Mouse (Mus musculus): Measurements from ENCODE around the gene Mag. TPM values are rescaled to one million over a fixed set of nuclear protein-coding genes. Genes with fewer than 3 reads are reported as not detected.

The Mag gene
- 0.12 and 0.25 TPM in 2 replicates for polyA plus RNA-seq (2014; fragmentation: Nextera tagmentation; extraction: Ambion mirVana)

GRCm38 (mm10) chr7:30914732-30915131 is at the start of gene Mag:
Mag (minus strand) TSS chr7:30914873.
- ATAC-seq (ENCODE audit: insufficient read depth) (no peak), DNase-seq (no peak)
- no peak for TF ChIP-seq CTCF (IDR thresholded peaks at IDR 0.05; ENCODE audit: low read depth)
- 71% methylated on average over 7 of the region's 8 CpGs for WGBS
- no peaks in the 10 kb centered on the region for H3K9me3 ChIP-seq (ENCODE audit: low read depth, low read length)
- H3K27ac ChIP-seq (ENCODE audit: low read depth), result no peak within 1 kb of the TSS
- H3K4me3 ChIP-seq (ENCODE audit: low read depth, low read length), result no peak within 1 kb of the TSS
- no peaks in the 10 kb centered on the region for H3K4me1 ChIP-seq (ENCODE audit: insufficient read depth)
- H3K27me3 ChIP-seq (ENCODE audit: insufficient read depth, low read length), result no peaks in the 10 kb centered on the region
- H3K36me3 ChIP-seq (ENCODE audit: insufficient read depth), result no peaks in the 10 kb centered on the region
- H3K9ac ChIP-seq, result no peak within 1 kb of the TSS
- H3K4me2 ChIP-seq, result no peak within 1 kb of the TSS

- no peak for TF ChIP-seq CTCF (IDR thresholded peaks at IDR 0.05; ENCODE audit: low read depth)
- H3K9ac ChIP-seq, result no peak overlapping the region
- no peak overlapping the region for H3K4me3 ChIP-seq (ENCODE audit: low read depth, low read length)
- H3K27me3 ChIP-seq (ENCODE audit: insufficient read depth, low read length), result no peaks in the 10 kb centered on the region
- H3K4me1 ChIP-seq (ENCODE audit: insufficient read depth), result no peaks in the 10 kb centered on the region
- DNase-seq (no peak), ATAC-seq (ENCODE audit: insufficient read depth) (no peak)
- H3K4me2 ChIP-seq, result no peak overlapping the region
- H3K27ac ChIP-seq (ENCODE audit: low read depth), result no peak overlapping the region
- WGBS, result 81% methylated on average over 7 of the region's 7 CpGs
- no peaks in the 10 kb centered on the region for H3K9me3 ChIP-seq (ENCODE audit: low read depth, low read length)
- peaks cover 17% of the 10 kb centered on the region; the same call in 1 of the 2 replicates for H3K36me3 ChIP-seq (ENCODE audit: insufficient read depth)
These were observed 49.7 kb upstream of the Mag start for GRCm38 (mm10) chr7:30964366-30964765.

- H3K4me3 ChIP-seq (ENCODE audit: low read depth, low read length), result no peak overlapping the region
- H3K27ac ChIP-seq (ENCODE audit: low read depth), result no peak overlapping the region
- no peaks in the 10 kb centered on the region for H3K27me3 ChIP-seq (ENCODE audit: insufficient read depth, low read length)
- H3K36me3 ChIP-seq (ENCODE audit: insufficient read depth), result peaks cover 25% of the 10 kb centered on the region; the same call in 1 of the 2 replicates
- WGBS, result 92% methylated on average over 5 of the region's 5 CpGs
- DNase-seq, result no peak
- no peak for TF ChIP-seq CTCF (IDR thresholded peaks at IDR 0.05; ENCODE audit: low read depth)
- no peak for ATAC-seq (ENCODE audit: insufficient read depth)
- no peak overlapping the region for H3K9ac ChIP-seq
- H3K4me1 ChIP-seq (ENCODE audit: insufficient read depth), result no peaks in the 10 kb centered on the region
- no peaks in the 10 kb centered on the region for H3K9me3 ChIP-seq (ENCODE audit: low read depth, low read length)
- H3K4me2 ChIP-seq, result no peak overlapping the region
These were observed 48.2 kb upstream of the Mag start for GRCm38 (mm10) chr7:30962862-30963261.

DNA sequence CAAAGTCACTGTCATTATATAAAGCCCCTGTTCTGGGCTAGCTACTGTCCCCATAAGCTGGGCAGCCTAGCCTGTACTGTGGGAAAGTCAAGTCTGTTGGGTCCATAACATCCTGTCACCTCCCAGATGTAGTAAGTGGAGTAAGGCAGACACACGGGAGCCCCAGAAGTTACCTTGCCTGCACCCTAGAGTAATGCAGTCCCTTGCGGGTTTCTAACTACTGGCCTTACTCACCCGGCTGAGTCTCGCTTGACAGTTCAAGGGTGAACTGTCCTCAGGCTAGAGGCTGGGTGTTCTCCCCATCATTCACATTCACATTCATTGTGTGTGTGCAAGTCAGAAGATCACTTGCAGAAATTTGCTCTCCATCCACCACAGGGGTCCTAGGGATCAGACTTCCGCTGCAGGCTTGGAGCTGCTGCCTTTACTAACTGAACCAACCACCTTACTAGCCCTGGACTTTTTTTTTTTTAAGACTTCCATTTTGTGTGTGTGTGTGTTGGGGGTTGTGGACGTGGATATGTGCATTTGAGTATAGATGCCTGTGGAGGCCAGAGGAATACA is 45.2 kb upstream of the Mag start:
- H3K9me3 ChIP-seq (ENCODE audit: low read depth, low read length), result no peaks in the 10 kb centered on the region
- WGBS, result 88% methylated on average over 6 of the region's 6 CpGs
- no peaks in the 10 kb centered on the region for H3K27me3 ChIP-seq (ENCODE audit: insufficient read depth, low read length)
- no peak for ATAC-seq (ENCODE audit: insufficient read depth)
- H3K4me3 ChIP-seq (ENCODE audit: low read depth, low read length), result no peak overlapping the region
- no peak overlapping the region for H3K4me2 ChIP-seq
- no peak for DNase-seq
- no peak overlapping the region for H3K9ac ChIP-seq
- H3K36me3 ChIP-seq (ENCODE audit: insufficient read depth), result peaks cover 26% of the 10 kb centered on the region
- no peaks in the 10 kb centered on the region for H3K4me1 ChIP-seq (ENCODE audit: insufficient read depth)
- no peak for TF ChIP-seq CTCF (IDR thresholded peaks at IDR 0.05; ENCODE audit: low read depth)
- no peak overlapping the region for H3K27ac ChIP-seq (ENCODE audit: low read depth)

DNA sequence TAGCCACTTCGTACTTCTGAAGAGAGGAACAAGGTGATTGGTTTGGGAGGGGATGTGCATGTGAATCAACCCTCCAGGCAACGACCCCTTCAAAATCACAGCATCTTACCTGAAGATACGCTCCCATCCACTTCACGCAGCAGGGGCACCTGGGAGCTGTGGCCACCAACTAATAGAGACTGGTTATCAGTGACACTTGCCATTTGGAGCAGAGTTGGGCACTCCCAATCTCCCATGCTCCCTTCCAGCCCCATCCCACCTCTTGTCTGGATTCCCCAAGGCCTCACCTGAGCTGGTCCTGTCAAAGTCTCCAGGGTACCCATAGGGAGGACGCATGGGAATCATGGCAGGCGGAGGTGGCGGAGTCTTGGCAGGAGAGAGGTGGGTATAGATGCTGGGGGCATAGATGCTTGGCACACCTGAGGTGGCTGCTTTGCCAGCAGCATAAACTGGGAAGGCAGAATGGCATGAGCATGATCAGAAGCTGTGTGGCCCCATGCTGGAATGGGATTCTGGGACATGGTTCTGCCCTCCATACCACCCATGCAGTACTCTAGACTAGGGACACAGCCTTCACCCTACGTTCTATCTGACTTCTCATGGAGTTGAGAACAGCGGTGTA is 44.3 kb upstream of the Mag start:
- no peak for ATAC-seq (ENCODE audit: insufficient read depth)
- peaks cover 35% of the 10 kb centered on the region for H3K36me3 ChIP-seq (ENCODE audit: insufficient read depth)

DNA sequence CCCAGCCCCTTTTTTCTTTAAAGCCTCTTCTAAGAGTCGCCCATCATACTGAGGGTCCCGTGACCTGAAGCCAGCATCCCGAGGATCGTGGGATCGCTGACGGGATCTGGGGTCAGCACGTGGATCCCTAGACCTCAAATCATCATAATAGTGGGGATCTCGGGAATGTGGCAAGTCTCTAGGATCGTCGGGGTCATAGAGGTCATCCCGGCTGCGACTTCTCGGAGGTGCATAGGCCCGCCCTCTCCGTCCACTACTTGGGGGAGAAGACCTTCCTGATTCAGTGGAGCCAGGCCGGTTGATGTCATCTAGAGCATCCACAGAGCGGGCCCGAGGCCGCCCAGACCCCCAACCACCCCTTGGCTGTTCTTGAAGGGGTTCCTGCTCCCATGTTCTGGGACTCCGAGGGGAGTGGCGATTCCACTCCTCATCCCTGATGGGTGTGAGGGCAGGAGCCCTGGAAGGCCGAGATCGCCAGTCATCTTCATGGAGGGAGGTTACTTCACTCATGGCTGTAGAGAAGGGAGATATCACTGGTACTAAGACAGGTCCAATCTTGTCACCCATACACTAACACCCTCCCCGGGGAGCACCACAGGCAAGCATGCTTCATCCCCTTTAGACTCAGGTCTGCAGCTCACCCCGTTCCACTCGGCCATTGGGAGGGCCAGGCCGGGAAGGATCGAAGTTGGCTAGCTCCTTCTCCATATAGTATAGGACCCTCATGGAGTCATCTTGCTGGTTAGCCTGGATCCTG is 43.6 kb upstream of the Mag start:
- peak overlapping the region; percentile 99 for H3K9ac ChIP-seq
- H3K4me2 ChIP-seq, result peak overlapping the region; percentile 88
- H3K4me1 ChIP-seq (ENCODE audit: insufficient read depth), result no peaks in the 10 kb centered on the region
- no peak for TF ChIP-seq CTCF (IDR thresholded peaks at IDR 0.05; ENCODE audit: low read depth)
- H3K36me3 ChIP-seq (ENCODE audit: insufficient read depth), result peaks cover 42% of the 10 kb centered on the region
- peak overlapping the region; percentile 97 for H3K4me3 ChIP-seq (ENCODE audit: low read depth, low read length)
- H3K27ac ChIP-seq (ENCODE audit: low read depth), result peak overlapping the region; percentile 98; the same call in 1 of the 2 replicates
- H3K9me3 ChIP-seq (ENCODE audit: low read depth, low read length), result no peaks in the 10 kb centered on the region
- WGBS, result 67% methylated on average over 28 of the region's 28 CpGs
- DNase-seq, result no peak
- H3K27me3 ChIP-seq (ENCODE audit: insufficient read depth, low read length), result no peaks in the 10 kb centered on the region
- ATAC-seq (ENCODE audit: insufficient read depth), result no peak

More for the DNA sequence above, 44.3 kb upstream of the Mag start:
- Histone ChIP-seq H3K27ac (ENCODE audit: low read depth) (no peak overlapping the region), H3K9ac (no peak overlapping the region), H3K4me3 (ENCODE audit: low read depth, low read length) (no peak overlapping the region), H3K27me3 (ENCODE audit: insufficient read depth, low read length) (no peaks in the 10 kb centered on the region), H3K4me1 (ENCODE audit: insufficient read depth) (no peaks in the 10 kb centered on the region), H3K9me3 (ENCODE audit: low read depth, low read length) (no peaks in the 10 kb centered on the region), H3K4me2 (no peak overlapping the region; the same call in 1 of the 2 replicates)
- 96% methylated on average over 9 of the region's 9 CpGs for WGBS
- no peak for TF ChIP-seq CTCF (IDR thresholded peaks at IDR 0.05; ENCODE audit: low read depth)
- DNase-seq, result no peak

DNA sequence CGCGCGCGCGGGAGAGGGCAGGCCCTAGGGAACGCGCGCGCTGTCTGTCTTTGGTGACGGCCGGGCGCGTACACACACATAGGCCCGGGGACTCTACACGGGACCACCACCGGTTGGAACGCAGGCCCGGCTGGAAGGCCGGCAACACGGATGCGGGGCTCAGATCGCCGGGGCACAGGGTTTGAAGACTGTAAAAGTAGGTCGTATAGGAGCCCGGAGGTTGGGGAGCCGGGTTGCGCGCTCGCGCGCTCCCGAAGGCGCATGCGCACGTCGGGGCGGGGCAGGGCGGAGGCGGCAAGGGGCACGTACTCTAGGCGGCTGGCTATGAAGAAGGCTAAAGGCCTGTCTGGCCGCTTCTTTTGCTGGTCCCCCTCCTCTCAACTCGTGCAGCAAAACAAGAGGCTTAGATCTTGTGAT is 42.7 kb upstream of the Mag start:
- ATAC-seq (ENCODE audit: insufficient read depth), result peak; percentile 65
- no peaks in the 10 kb centered on the region for H3K9me3 ChIP-seq (ENCODE audit: low read depth, low read length)
- H3K4me1 ChIP-seq (ENCODE audit: insufficient read depth), result no peaks in the 10 kb centered on the region
- peak overlapping the region; percentile 99 for H3K9ac ChIP-seq
- H3K4me2 ChIP-seq, result peak overlapping the region; percentile 88
- no peak for TF ChIP-seq CTCF (IDR thresholded peaks at IDR 0.05; ENCODE audit: low read depth)
- 0% methylated on average over 39 of the region's 43 CpGs for WGBS
- peaks cover 51% of the 10 kb centered on the region for H3K36me3 ChIP-seq (ENCODE audit: insufficient read depth)
- no peaks in the 10 kb centered on the region for H3K27me3 ChIP-seq (ENCODE audit: insufficient read depth, low read length)
- H3K27ac ChIP-seq (ENCODE audit: low read depth), result peak overlapping the region; percentile 98
- peak overlapping the region; percentile 97 for H3K4me3 ChIP-seq (ENCODE audit: low read depth, low read length)
- peak; percentile 92 for DNase-seq
